Mouse (Mus musculus) stomach, postnatal 0 days (tissue): ENCODE measurements at regions not wholly inside any gene's neighbourhood (a gene's known extent, or its start where the extent isn't known, plus 50 kb on each side); places are given as distances from the start of the nearest gene placed in this dataset.

ENCODE experiments used
- CTCF ChIP-seq: IDR thresholded peaks from 2 replicates; pipeline ENCODE4 v1.5.1; 2016; ENCODE audit warnings: antibody characterized with exemption, low read depth, mild to moderate bottlenecking, moderate library complexity
- EP300 ChIP-seq: optimal IDR thresholded peaks from 2 replicates; pipeline ENCODE3; 2016; ENCODE audit warnings: antibody characterized with exemption

GRCm38 (mm10) chr17:93874430-93874829 is 675.6 kb downstream of the Adcyap1 start:
- peak; percentile 30 for TF ChIP-seq CTCF
- TF ChIP-seq EP300: no peak
